Mouse (Mus musculus) thymus, adult 2 months (tissue): ENCODE data around the gene Rfwd3.
"Not testable (repeated sequence)": the region's sequence is repeated elsewhere in the genome, so short reads cannot be mapped to it uniquely, and the experiment has no call there.

Source experiments
- CTCF ChIP-seq: fragments of 200-500 bp; IDR thresholded peaks from 2 replicates; pipeline ENCODE4 v1.5.1; 2012; ENCODE audit warnings: mild to moderate bottlenecking, control low read depth, low read length, moderate library complexity, borderline replicate concordance; ENCODE audit not compliant: control insufficient read depth, poor library complexity, insufficient read depth; ENCODE audit errors: extremely low read depth
- POLR2A ChIP-seq: fragments of 200-500 bp; IDR thresholded peaks from 2 replicates; pipeline ENCODE4 v1.6.1; 2012; ENCODE audit warnings: mild to moderate bottlenecking, low read length, control low read depth, moderate library complexity; ENCODE audit not compliant: control insufficient read depth, poor library complexity, insufficient read depth; ENCODE audit errors: extremely low read depth

- TF ChIP-seq POLR2A, CTCF: not testable (repeated sequence)
Observed at GRCm38 (mm10) chr8:111303076-111303803, 3.2 kb upstream of the Rfwd3 start.
